Mouse (Mus musculus) megakaryocyte, embryonic 14.5 days (primary cell): ENCODE data around the gene Tnfrsf19.

ENCODE experiments used
- FLI1 ChIP-seq: IDR thresholded peaks from 2 replicates; pipeline ENCODE4 v1.6.1; 2012; ENCODE audit warnings: low read length, inconsistent platforms, mixed read lengths
- GATA1 ChIP-seq: IDR thresholded peaks from 3 replicates; pipeline ENCODE4 v1.6.1; 2012; ENCODE audit warnings: mixed read lengths, low read length, inconsistent platforms, borderline replicate concordance

- TF ChIP-seq GATA1 = no peak
- TF ChIP-seq FLI1 = no peak
These were observed 44.7 kb upstream of the Tnfrsf19 start for GRCm38 (mm10) chr14:61090955-61091354.
